Mouse (Mus musculus): ENCODE measurements around the gene Tctn1. TPM values are rescaled to one million over a fixed set of nuclear protein-coding genes. Genes with fewer than 3 reads are reported as not detected.
"Not testable (repeated sequence)": the region's sequence is repeated elsewhere in the genome, so short reads cannot be mapped to it uniquely, and the experiment has no call there.

Gene Tctn1
- polyA plus RNA-seq, 1 experiment from 2014 or later: 6.2 TPM

DNA sequence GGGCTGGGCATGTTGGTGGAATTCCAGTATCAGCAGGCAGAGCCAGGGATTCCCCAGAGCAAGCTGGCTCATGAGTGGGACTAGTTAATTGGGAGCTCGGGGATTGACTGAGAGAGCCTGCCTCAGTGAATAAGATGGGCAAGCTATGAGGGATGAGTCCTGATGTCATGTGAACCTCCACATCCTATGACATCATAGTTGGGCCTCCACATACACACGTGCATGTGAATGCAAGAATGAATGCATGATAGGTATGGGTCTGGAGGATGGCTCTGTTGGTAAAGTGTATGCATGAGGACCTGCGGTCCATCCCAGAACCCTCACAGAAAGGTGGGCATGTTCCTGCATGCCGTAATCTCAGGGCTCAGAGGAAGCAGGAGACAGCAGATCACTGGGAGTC, 43.2 kb downstream of the Tctn1 start:
- no peak overlapping the region for H3K4me2 ChIP-seq (ENCODE audit: low read length)
- WGBS: 93% methylated on average over 4 of the region's 4 CpGs
- H3K36me3 ChIP-seq (ENCODE audit: control insufficient read depth, insufficient read depth, low read length): no peaks in the 10 kb centered on the region
- ATAC-seq (ENCODE audit: low FRiP score, low TSS enrichment) (no peak), DNase-seq (no peak)
- no peaks in the 10 kb centered on the region for H3K9me3 ChIP-seq (ENCODE audit: control insufficient read depth, low read length)
- H3K27ac ChIP-seq (replicated peaks; ENCODE audit: low read depth, low read length): no peak overlapping the region
- no peaks in the 10 kb centered on the region for H3K4me1 ChIP-seq (ENCODE audit: control insufficient read depth, insufficient read depth, low read length)
- H3K4me3 ChIP-seq (replicated peaks; ENCODE audit: low read depth, low read length): no peak overlapping the region
- no peak overlapping the region for H3K9ac ChIP-seq (replicated peaks; ENCODE audit: low read length)
- no peaks in the 10 kb centered on the region for H3K27me3 ChIP-seq (ENCODE audit: control insufficient read depth, insufficient read depth, low read length)

- DNase-seq (no peak), ATAC-seq (ENCODE audit: low FRiP score, low TSS enrichment) (no peak)
- Histone ChIP-seq H3K9ac (replicated peaks; ENCODE audit: low read length) (no peak overlapping the region), H3K4me2 (ENCODE audit: low read length) (no peak overlapping the region), H3K9me3 (ENCODE audit: control insufficient read depth, low read length) (no peaks in the 10 kb centered on the region), H3K27ac (replicated peaks; ENCODE audit: low read depth, low read length) (no peak overlapping the region), H3K4me3 (replicated peaks; ENCODE audit: low read depth, low read length) (no peak overlapping the region), H3K36me3 (ENCODE audit: control insufficient read depth, insufficient read depth, low read length) (no peaks in the 10 kb centered on the region), H3K27me3 (ENCODE audit: control insufficient read depth, insufficient read depth, low read length) (no peaks in the 10 kb centered on the region), H3K4me1 (ENCODE audit: control insufficient read depth, insufficient read depth, low read length) (no peaks in the 10 kb centered on the region)
- WGBS: 67% methylated on average over 18 of the region's 18 CpGs
These were observed 44.3 kb downstream of the Tctn1 start for GRCm38 (mm10) chr5:122219655-122220629.

DNA sequence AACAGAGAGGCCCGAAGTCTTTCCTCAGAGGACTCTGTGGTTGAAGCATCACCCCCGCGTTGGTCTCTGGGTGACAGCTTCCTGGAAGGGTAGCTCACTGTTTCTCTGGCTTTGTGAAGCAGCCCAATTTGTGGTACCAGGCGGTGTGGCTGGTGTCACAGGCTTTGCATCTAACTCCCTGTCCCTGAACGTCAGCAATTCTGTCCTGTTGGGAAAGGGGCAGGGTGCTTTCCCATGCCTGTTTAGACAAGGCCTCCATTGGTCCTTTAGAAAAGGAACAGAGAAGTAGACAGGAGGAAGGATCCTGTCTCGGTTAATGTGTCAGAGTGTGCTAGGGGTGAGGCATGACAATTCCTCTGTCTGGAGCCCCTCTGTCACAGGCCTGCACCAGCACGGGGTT, 45.3 kb downstream of the Tctn1 start:
- no peaks in the 10 kb centered on the region for H3K4me1 ChIP-seq (ENCODE audit: control insufficient read depth, insufficient read depth, low read length)
- no peaks in the 10 kb centered on the region for H3K36me3 ChIP-seq (ENCODE audit: control insufficient read depth, insufficient read depth, low read length)
- no peaks in the 10 kb centered on the region for H3K27me3 ChIP-seq (ENCODE audit: control insufficient read depth, insufficient read depth, low read length)
- no peaks in the 10 kb centered on the region for H3K9me3 ChIP-seq (ENCODE audit: control insufficient read depth, low read length)
- no peak overlapping the region for H3K4me2 ChIP-seq (ENCODE audit: low read length)
- H3K9ac ChIP-seq (replicated peaks; ENCODE audit: low read length): no peak overlapping the region
- ATAC-seq (ENCODE audit: low FRiP score, low TSS enrichment) (no peak), DNase-seq (no peak)
- H3K4me3 ChIP-seq (replicated peaks; ENCODE audit: low read depth, low read length): no peak overlapping the region
- 80% methylated on average over 7 of the region's 7 CpGs for WGBS
- H3K27ac ChIP-seq (replicated peaks; ENCODE audit: low read depth, low read length): no peak overlapping the region

GRCm38 (mm10) chr5:122218109-122218905, 46.0 kb downstream of the Tctn1 start:
- H3K4me2 ChIP-seq (ENCODE audit: low read length): no peak overlapping the region
- H3K9ac ChIP-seq (replicated peaks; ENCODE audit: low read length): no peak overlapping the region
- no peaks in the 10 kb centered on the region for H3K36me3 ChIP-seq (ENCODE audit: control insufficient read depth, insufficient read depth, low read length)
- no peaks in the 10 kb centered on the region for H3K27me3 ChIP-seq (ENCODE audit: control insufficient read depth, insufficient read depth, low read length)
- no peaks in the 10 kb centered on the region for H3K4me1 ChIP-seq (ENCODE audit: control insufficient read depth, insufficient read depth, low read length)
- no peaks in the 10 kb centered on the region for H3K9me3 ChIP-seq (ENCODE audit: control insufficient read depth, low read length)
- no peak overlapping the region for H3K27ac ChIP-seq (replicated peaks; ENCODE audit: low read depth, low read length)
- WGBS: 91% methylated on average over 12 of the region's 12 CpGs
- H3K4me3 ChIP-seq (replicated peaks; ENCODE audit: low read depth, low read length): no peak overlapping the region
- DNase-seq (no peak), ATAC-seq (ENCODE audit: low FRiP score, low TSS enrichment) (no peak)

DNA sequence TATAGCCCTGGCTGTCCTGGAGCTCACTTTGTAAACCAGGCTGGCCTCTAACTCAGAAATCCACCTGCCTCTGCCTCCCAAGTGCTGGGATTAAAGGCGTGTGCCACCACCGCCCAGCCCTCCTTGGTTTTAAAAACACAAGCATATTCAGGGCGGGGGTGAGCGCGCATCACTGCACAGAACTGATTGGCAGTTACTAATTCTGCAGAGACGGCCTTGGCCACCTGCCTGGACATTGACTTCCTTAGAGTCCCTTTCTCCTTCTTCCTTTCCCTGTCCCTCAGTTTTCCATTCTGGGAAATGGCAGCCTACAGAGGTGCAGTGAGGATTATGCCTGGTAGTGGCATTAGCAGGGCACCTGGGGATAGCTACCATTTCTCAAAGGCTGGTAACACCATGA, 46.6 kb downstream of the Tctn1 start:
- H3K27ac ChIP-seq (replicated peaks; ENCODE audit: low read depth, low read length): no peak overlapping the region
- no peaks in the 10 kb centered on the region for H3K27me3 ChIP-seq (ENCODE audit: control insufficient read depth, insufficient read depth, low read length)
- ATAC-seq (ENCODE audit: low FRiP score, low TSS enrichment) (no peak), DNase-seq (no peak)
- 78% methylated on average over 6 of the region's 6 CpGs for WGBS
- H3K4me3 ChIP-seq (replicated peaks; ENCODE audit: low read depth, low read length): no peak overlapping the region
- no peaks in the 10 kb centered on the region for H3K9me3 ChIP-seq (ENCODE audit: control insufficient read depth, low read length)
- H3K9ac ChIP-seq (replicated peaks; ENCODE audit: low read length): no peak overlapping the region
- no peaks in the 10 kb centered on the region for H3K36me3 ChIP-seq (ENCODE audit: control insufficient read depth, insufficient read depth, low read length)
- H3K4me1 ChIP-seq (ENCODE audit: control insufficient read depth, insufficient read depth, low read length): no peaks in the 10 kb centered on the region
- H3K4me2 ChIP-seq (ENCODE audit: low read length): no peak overlapping the region

GRCm38 (mm10) chr5:122213861-122214260, 50.4 kb downstream of the Tctn1 start:
- no peak overlapping the region for H3K27ac ChIP-seq (replicated peaks; ENCODE audit: low read depth, low read length)
- H3K9me3 ChIP-seq (ENCODE audit: control insufficient read depth, low read length): no peaks in the 10 kb centered on the region
- WGBS: 92% methylated on average over 6 of the region's 6 CpGs
- no peak overlapping the region for H3K9ac ChIP-seq (replicated peaks; ENCODE audit: low read length)
- H3K4me2 ChIP-seq (ENCODE audit: low read length): no peak overlapping the region
- H3K4me3 ChIP-seq (replicated peaks; ENCODE audit: low read depth, low read length): no peak overlapping the region
- peaks cover 6% of the 10 kb centered on the region; the same call in 1 of the 2 replicates for H3K4me1 ChIP-seq (ENCODE audit: control insufficient read depth, insufficient read depth, low read length)
- ATAC-seq (ENCODE audit: low FRiP score, low TSS enrichment) (no peak), DNase-seq (no peak)
- no peaks in the 10 kb centered on the region for H3K36me3 ChIP-seq (ENCODE audit: control insufficient read depth, insufficient read depth, low read length)
- H3K27me3 ChIP-seq (ENCODE audit: control insufficient read depth, insufficient read depth, low read length): no peaks in the 10 kb centered on the region

DNA sequence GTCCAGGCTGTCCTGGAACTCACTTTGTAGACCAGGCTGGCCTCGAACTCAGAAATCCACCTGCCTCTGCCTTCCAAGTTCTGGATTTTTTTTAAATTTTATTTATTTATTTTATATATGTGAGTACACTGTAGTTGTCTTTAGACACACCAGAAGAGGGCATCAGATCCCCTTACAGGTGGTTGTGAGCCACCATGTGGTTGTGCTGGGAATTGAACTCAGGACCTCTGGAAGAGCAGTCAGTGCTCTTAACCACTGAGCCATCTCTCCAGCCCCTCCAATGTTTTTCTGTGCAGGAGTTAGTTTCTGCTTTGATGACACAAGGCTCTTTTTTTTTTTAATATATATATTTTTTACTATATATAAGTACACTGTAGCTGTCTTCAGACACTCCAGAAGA, 51.4 kb downstream of the Tctn1 start:
- not testable (repeated sequence) for H3K4me1 ChIP-seq (ENCODE audit: control insufficient read depth, insufficient read depth, low read length); H3K27me3 ChIP-seq (ENCODE audit: control insufficient read depth, insufficient read depth, low read length); H3K9me3 ChIP-seq (ENCODE audit: control insufficient read depth, low read length); ATAC-seq (ENCODE audit: low FRiP score, low TSS enrichment); DNase-seq; H3K27ac ChIP-seq (replicated peaks; ENCODE audit: low read depth, low read length); H3K36me3 ChIP-seq (ENCODE audit: control insufficient read depth, insufficient read depth, low read length); H3K9ac ChIP-seq (replicated peaks; ENCODE audit: low read length); H3K4me2 ChIP-seq (ENCODE audit: low read length); H3K4me3 ChIP-seq (replicated peaks; ENCODE audit: low read depth, low read length)
- 100% methylated on average over 1 of the region's 1 CpGs for WGBS

- no peaks in the 10 kb centered on the region for H3K36me3 ChIP-seq (ENCODE audit: control insufficient read depth, insufficient read depth, low read length)
- H3K9ac ChIP-seq (replicated peaks; ENCODE audit: low read length): no peak overlapping the region
- 86% methylated on average over 8 of the region's 8 CpGs for WGBS
- H3K4me2 ChIP-seq (ENCODE audit: low read length): no peak overlapping the region
- no peak overlapping the region for H3K27ac ChIP-seq (replicated peaks; ENCODE audit: low read depth, low read length)
- H3K9me3 ChIP-seq (ENCODE audit: control insufficient read depth, low read length): no peaks in the 10 kb centered on the region
- ATAC-seq (ENCODE audit: low FRiP score, low TSS enrichment) (no peak), DNase-seq (no peak)
- H3K27me3 ChIP-seq (ENCODE audit: control insufficient read depth, insufficient read depth, low read length): no peaks in the 10 kb centered on the region
- H3K4me1 ChIP-seq (ENCODE audit: control insufficient read depth, insufficient read depth, low read length): peaks cover 6% of the 10 kb centered on the region; the same call in 1 of the 2 replicates
- no peak overlapping the region for H3K4me3 ChIP-seq (replicated peaks; ENCODE audit: low read depth, low read length)
These were observed 52.1 kb downstream of the Tctn1 start for GRCm38 (mm10) chr5:122212125-122212524.

Data from midbrain, embryonic 14.5 days (tissue).